Mouse (Mus musculus): Measurements from ENCODE around the gene St7.

- TF ChIP-seq CTCF (conservative IDR thresholded peaks at IDR 0.05; ENCODE audit: insufficient read depth, insufficient read length, low read depth, low read length), result no peak
- TF ChIP-seq POLR2A (IDR thresholded peaks at IDR 0.05; ENCODE audit: low read depth, low read length), result no peak
Measured at GRCm38 (mm10) chr6:17949103-17949502, 256.4 kb downstream of the St7 start.

Measured in kidney, adult 2 months (tissue).